Mouse (Mus musculus): Measurements from ENCODE around the gene Tmem60.
A peak's percentile ranks its signal among the peaks of the same experiment; 100 is the strongest.

The Tmem60 gene

GRCm38 (mm10) chr5:20881915-20882800 is at the start of gene Tmem60, which contains the start of gene Phtf2:
TSS of gene Tmem60 (plus strand) at chr5:20882191.
TSS of gene Phtf2 (minus strand) at chr5:20882124.
- DNase-seq = peak; percentile 96 to 99

DNA sequence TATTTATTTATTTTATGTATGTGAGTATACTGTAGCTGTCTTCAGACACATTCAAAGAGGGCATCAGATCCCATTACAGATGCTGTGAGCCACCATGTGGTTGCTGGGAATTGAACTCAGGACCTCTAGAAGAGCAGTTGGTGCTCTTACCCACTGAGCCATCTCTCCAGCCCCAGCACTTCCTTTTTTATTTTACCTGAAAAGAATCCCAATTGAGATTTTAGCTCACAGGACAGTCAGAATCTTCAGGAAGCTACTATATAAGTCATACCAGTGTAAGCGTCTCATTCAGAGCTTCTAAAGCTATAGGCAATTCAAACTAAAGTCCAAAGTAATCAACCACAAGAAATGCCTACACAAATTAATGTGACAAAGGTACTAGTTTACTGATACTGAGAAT is 47.6 kb upstream of the Tmem60 start:
- no peak for DNase-seq

- DNase-seq = no peak
Measured at GRCm38 (mm10) chr5:20837082-20837481, 44.9 kb upstream of the Tmem60 start.

GRCm38 (mm10) chr5:20843405-20843804 is 38.6 kb upstream of the Tmem60 start:
- no peak for DNase-seq

GRCm38 (mm10) chr5:20843816-20844215 is 38.2 kb upstream of the Tmem60 start:
- DNase-seq = no peak

GRCm38 (mm10) chr5:20847010-20847409 is 35.0 kb upstream of the Tmem60 start:
- DNase-seq = no peak

- no peak for DNase-seq
Measured at GRCm38 (mm10) chr5:20855066-20855465, 26.9 kb upstream of the Tmem60 start.

GRCm38 (mm10) chr5:20858404-20858803 is 23.6 kb upstream of the Tmem60 start:
- no peak for DNase-seq

- no peak for DNase-seq
Measured at GRCm38 (mm10) chr5:20860565-20860964, 21.4 kb upstream of the Tmem60 start.

- DNase-seq = no peak
Measured at GRCm38 (mm10) chr5:20861901-20862300, 20.1 kb upstream of the Tmem60 start.

GRCm38 (mm10) chr5:20864216-20864969 is 17.6 kb upstream of the Tmem60 start:
- DNase-seq = no peak

GRCm38 (mm10) chr5:20865193-20865755 is 16.7 kb upstream of the Tmem60 start:
- DNase-seq = no peak

GRCm38 (mm10) chr5:20873146-20873545 is 8.8 kb upstream of the Tmem60 start:
- DNase-seq = no peak

DNA sequence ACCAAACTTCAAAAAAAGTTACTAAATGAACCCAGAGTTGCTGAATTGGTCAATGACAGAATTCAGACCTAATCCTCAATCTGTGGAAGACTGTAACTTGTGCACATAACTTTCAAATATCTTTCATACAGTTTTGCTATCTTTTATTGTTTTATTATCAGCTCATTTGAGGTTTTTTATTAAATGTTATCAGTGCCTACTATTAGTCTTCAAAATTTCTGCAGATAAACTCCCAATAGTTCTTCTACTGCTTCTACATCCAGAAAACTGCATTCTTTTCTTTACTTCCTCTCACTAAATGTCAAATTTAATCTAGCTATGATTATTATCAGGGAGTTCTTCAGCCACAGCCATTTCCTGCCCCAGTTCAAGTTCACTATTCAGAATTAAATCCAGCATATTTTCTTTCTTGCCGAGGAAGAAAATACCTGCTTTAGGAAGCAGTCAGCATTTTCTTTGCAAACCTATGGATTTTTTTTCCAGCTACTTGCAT is 5.0 kb upstream of the Tmem60 start:
- no peak for DNase-seq

GRCm38 (mm10) chr5:20880386-20880785 is 1.6 kb upstream of the Tmem60 start:
- no peak for DNase-seq

DNA sequence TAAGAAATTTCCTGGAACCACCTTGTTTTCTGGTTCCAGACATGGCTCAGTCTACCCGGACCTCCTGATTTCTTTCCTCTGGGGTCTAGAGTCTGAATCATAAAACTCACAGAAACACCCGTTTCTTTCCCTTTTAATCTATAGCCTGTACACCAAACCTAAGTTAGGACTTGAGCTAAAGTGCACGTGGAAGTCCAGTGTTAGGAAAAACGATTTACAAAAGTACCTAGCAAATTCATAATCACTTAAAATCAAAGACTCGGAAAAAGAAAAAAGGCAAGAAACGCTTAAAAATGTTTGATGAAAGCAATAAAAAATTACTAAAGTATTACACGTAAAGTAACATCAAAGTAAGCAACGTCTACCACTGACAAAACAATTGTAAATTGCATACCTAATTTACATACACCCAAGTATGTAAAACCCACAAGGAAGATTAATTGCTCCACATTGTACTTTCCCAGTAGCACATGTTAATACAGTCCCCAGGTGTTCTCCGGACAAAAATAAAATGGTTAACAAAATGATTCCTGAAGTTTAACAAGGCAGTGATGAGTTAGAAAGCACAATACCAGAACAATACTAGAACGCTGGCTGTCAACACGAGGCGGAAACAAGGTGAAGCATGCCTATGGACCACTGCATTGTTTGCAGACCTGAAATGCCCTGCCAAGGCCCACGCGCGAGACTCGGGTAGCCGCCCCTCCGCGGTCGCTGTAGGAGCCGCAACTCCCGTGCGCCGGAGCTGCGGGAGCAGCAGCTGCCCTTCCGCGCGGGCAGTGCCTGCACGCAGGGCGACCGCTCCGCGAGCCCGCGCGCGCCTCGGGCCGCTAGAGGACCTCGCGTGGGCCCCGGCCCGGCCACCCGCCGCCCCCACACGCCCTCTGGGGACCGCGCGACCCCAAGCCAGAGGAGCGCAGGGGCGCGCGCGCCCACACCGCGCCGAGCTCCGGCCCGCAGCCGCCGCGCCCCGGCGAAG is 905 bp upstream of the Tmem60 start:
- DNase-seq = peak; percentile 60 to 64

- DNase-seq = no peak
Measured at GRCm38 (mm10) chr5:20884036-20884620, 2.1 kb downstream of the Tmem60 start.

- no peak for DNase-seq
Measured at GRCm38 (mm10) chr5:20897446-20898167, 15.6 kb downstream of the Tmem60 start.

DNA sequence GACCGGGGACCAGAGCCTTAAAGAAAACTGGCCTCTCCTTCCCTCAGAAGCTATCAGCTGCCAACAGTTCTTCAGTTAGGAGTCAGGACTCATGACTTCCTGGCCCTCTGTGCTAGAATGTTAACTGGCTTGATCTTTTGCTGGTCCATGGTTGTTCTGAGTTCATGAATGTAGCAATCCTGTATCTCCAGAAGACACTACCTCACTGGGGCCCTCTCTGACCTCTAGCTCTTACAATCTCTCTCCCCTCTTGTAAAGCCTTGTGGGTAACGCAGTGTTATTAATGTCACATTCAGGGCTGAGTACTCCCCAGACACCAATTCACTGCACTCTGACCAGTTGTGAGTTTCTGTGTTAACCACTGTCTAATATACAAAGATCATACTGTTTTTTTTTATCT is 22.7 kb downstream of the Tmem60 start:
- DNase-seq = no peak

- no peak for DNase-seq
Measured at GRCm38 (mm10) chr5:20905437-20905836, 23.4 kb downstream of the Tmem60 start.

GRCm38 (mm10) chr5:20906191-20906590 is 24.2 kb downstream of the Tmem60 start:
- DNase-seq = no peak
